Mouse (Mus musculus): ENCODE measurements at regions not wholly inside any gene's neighbourhood (a gene's known extent, or its start where the extent isn't known, plus 50 kb on each side); places are given as distances from the start of the nearest gene placed in this dataset.

GRCm38 (mm10) chr3:144069979-144070540 lies 135.0 kb downstream of the Lmo4 start:
- no peak for DNase-seq

DNA sequence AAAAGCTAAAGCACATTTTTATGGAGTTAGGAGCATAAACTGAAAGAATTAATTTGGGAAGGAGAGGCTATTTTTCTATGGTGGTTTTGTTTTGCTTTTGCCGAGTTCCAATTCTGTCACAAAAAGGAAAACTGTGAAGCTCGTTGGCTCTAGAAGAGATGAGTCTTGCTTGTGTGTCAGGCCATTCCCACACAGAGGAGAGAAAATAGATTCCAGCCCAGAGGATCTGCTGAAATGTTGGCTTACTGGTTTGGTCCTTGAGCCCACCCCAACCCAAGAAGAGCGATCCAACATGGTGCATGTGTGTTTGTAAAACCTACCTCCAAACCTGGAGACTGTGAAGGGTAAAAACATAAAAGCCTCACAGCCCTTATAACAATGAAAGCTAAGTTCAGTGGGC lies 138.0 kb downstream of the Lmo4 start:
- no peak for DNase-seq

DNA sequence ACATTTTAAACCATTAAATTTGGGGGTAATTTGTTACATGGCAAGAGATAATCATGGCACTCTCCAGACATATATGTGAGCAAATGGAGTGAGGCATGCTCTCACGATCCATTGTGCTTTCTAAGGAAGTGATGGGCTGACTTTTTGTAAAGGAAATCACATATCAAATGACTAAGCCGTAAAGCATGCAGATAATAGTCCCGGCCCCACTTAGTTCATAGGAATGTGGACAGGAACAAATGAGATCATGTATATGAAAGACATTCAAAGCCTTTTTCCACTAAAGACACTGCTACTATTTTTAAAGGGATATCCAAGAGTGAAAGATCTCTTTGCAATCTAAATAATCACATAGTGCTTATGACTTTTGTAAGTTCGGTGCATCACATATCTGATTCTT lies 146.9 kb downstream of the Lmo4 start:
- no peak for DNase-seq

- DNase-seq = no peak
Observed at GRCm38 (mm10) chr3:144050341-144050740, 154.7 kb downstream of the Lmo4 start.

GRCm38 (mm10) chr3:144049270-144049669 lies 155.8 kb downstream of the Lmo4 start:
- no peak for DNase-seq

DNA sequence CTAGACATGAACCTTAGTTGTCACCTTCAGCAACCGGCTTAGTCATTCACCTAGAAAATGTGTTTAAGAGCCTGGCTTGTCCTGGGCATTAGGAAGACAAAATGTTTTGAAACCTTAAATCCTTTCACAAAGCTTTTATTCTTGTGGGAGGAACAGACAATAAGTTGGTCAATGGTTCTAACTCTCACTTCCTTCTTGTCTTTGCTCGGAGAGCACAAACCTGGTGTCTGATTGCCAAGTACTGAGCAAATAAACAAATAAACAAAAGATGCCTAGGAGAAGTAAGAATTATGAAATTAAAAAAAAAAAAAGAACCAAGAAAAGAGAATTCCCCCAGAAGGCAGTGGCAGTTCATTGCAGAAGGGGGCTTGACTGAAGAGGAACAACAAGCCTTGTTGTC lies 160.7 kb downstream of the Lmo4 start:
- no peak for DNase-seq

- no peak for DNase-seq
Observed at GRCm38 (mm10) chr3:144041788-144042187, 163.2 kb downstream of the Lmo4 start.

GRCm38 (mm10) chr3:144039498-144039897 lies 165.5 kb downstream of the Lmo4 start:
- DNase-seq = no peak

- no peak for DNase-seq
Observed at GRCm38 (mm10) chr3:144029611-144030010, 175.4 kb downstream of the Lmo4 start.

GRCm38 (mm10) chr3:144029121-144029520 lies 175.9 kb downstream of the Lmo4 start:
- DNase-seq = no peak

DNA sequence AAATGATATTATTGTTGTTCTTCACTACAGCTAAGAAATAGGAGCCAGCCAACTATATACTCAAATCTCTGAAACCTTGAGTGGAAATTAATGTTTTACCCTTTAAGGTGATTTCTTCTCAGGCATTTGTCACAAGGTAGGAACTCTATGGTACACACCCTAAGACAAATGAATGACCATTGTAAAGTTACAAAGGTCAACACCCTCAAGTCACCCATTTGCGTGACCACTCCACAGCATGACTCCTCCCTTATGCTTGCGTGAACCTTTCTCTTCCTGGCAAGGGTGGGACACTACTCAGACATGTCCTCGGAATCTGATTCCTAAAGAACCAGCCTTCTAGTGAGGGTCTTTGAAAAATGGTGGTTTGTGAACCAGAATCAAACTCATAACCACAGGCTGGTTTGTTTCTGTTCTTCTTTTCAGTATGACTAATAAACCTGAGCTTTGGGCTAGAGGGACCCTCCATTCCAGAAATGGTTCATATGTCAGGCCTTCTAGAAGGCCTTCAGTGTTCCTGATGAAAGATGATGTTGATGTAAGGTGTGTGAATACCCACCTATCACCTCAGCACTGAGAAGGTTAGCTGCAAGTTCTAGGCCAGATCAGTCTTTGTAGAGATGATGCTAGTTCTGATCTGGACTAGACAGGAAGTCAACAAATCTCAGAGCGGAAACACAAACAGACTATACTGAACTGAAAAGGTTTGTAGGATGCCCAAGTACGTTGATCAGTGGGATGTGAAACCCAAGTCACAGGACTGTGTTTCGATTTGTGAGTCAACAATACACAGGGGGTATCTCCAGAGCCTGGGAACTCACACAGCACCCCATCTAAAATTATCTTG lies 177.7 kb downstream of the Lmo4 start:
- DNase-seq = no peak

- DNase-seq = no peak
Observed at GRCm38 (mm10) chr3:144025451-144026125, 179.4 kb downstream of the Lmo4 start.

DNA sequence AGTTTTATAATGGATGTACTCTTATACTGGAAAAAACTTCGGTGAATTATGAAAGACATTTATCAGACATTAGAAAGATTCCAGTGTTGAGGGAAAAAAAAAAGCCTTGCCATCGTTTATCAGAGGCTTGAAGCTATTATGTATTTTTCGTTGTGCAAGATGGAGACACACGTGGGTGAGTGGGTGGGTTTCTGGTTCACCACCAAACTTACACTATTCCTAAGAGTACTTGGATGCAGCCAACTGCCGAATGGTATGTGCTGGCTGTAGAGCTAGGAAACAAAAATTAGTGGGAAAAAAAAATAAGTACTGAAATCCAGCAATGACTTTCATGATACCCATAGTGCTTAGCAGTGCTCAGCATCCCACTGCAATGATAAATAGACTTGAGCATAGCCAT lies 180.8 kb downstream of the Lmo4 start:
- no peak for DNase-seq

DNA sequence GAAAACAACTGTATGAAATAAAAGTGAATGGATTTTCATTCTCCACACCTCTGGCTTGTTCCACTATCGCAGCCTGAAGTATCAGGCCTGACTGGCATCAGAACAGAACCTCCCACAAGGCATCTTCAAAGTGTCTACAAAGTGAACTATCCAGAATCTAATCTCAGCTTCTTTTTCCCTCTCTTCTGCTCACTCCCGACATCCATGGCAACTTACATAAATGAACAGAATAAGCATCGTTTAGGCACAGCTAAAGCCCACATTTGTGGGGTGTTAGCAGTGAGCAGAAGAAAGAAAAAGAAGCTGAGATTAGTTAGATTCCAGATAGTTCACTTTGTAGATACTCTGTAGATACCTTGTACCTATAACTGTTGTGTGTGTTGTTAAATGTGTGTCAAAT lies 182.0 kb downstream of the Lmo4 start:
- no peak for DNase-seq

DNA sequence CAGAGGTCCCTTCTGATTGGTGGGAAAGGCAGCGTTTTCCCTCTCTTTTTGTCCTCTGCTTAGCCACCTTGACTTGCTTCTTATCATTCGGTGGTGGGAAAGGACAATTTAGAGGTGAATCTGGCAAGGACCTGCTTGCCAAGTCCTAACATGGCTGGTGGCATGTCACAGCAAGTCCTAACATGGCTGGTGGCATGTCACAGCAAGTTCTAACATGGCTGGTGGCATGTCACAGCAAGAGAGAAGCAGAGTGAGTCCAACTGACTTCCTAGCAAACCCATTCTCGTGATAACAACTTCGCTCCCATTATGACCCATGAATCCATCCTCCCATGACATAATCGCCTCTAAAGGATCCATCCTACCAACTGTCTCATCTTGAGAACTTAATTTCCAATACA lies 183.1 kb downstream of the Lmo4 start:
- DNase-seq = no peak

DNA sequence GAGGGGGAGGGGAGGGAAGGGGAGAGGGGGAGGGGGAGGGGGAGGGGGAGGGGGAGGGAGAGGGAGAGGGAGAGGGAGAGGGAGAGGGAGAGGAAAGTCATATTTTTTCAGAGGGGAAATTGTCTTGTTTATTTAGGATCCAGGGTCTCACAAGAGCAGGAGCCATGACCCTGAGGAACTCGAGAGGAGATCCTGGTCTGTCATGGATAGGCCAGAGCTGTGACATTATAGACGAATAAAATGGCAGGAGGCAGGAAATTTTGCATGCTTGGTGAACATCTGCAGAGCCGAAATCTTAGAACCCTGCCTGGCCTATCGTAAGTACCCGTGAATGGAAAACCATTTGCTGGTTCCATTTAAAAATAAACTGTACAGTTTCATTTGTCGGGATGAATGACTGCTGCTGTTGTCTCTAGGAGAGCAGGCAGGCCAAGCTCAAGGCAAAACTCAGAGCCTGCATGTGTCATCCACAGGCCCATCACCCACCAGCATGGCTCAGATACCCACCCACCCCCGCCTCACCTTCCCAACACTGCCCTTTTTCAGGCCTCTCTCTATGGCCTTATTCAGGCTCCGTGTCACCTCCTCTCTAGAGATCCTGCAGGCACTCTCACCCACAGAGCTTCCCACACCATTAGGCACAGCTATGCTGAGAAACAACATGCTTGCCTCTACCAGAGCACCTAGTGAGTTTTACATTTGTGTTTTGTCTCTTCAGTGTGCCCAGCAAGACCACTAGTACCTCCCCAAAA lies 184.7 kb downstream of the Lmo4 start:
- no peak for DNase-seq

- no peak for DNase-seq
Observed at GRCm38 (mm10) chr3:144019293-144019692, 185.7 kb downstream of the Lmo4 start.

DNA sequence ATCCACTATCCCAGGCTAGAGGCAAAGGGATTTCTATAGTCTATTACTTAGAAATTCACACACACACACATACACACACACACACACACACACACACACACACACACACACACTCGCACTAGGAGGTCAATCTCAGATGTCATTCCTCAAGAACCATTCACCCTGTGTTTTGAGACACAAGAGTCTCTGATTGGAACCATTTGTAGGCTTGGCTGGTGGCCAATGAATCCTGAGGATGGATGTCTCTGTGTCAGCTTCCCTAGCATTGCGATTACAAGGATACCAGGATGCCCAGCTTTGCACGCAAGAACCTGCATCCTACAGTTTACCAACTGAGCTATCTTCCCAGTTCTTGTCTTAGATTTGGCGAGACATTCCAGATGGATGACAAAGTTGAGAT lies 186.5 kb downstream of the Lmo4 start:
- DNase-seq = no peak

DNA sequence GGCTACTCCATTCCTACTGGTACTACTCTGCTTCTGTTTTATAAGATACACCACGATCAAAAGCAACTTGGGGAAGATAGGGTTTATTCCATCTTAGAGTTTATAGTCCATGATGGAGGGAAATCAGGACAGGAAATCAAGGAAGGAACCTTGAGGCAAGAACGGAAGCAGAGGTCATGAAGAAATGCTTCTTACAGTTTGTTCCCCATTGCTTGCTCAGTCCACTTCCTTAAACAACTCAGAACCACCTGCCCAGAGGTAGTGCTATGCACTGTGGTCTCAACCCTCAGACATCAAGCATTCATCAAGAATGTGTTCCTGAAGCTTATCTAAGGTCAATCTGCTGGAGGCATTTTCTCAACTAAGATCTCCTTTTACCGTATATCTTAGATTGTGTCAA lies 189.8 kb downstream of the Lmo4 start:
- DNase-seq = no peak

DNA sequence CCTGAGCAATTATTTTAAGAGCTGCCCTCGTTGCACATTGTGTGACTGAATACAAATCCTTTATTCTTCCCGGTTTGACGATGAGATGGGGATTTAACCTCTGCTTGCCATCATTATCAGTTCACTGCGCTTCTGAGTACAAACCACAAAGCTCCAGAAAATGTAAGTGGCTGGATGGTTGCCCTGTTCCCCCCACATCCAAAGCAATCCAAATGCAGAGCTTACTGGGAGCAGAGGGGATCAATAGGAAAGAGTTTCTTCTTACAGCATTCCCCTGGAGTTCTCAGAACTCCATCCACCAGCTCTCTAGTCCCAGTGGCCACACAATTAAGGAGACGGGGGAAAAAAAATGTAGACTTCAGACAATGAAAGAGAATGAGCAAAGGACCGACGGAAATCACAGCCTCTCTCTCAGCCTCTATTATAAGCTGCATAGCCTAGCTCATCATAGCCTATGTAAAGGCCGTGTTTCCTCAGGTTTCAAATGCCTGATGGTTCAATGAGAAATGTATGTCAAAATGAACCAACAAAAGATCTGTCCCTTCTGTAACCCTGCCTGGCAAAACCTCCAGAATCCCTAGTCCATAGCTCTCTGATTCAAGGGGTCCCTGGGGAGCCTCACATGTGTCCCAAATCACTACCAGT lies 191.4 kb downstream of the Lmo4 start:
- DNase-seq = no peak

GRCm38 (mm10) chr3:144012820-144013219 lies 192.2 kb downstream of the Lmo4 start:
- no peak for DNase-seq

DNA sequence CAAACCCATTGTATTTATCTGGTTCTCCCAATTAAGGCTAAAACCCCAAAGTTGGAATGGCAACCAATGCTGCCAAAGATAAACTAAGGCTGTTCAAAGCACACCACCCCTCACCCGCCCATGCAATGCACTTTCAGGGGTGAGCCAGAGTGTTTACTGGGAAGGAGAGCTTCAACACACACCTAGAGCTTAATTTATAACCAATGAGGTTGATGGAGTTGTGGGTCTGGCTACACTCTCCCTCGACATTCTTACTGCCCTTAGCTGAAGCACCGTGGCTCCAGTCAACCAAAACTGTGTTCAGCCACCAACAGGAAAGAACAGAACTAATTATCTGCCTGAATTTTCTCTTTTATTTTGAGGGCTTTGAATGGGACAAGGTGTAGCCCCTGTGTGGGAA lies 192.8 kb downstream of the Lmo4 start:
- no peak for DNase-seq

- no peak for DNase-seq
Observed at GRCm38 (mm10) chr3:144011456-144012025, 193.5 kb downstream of the Lmo4 start.

Data from cerebellum, adult 9-11 months (tissue).